Mouse (Mus musculus): ENCODE results near the gene Fbrs.

DNA sequence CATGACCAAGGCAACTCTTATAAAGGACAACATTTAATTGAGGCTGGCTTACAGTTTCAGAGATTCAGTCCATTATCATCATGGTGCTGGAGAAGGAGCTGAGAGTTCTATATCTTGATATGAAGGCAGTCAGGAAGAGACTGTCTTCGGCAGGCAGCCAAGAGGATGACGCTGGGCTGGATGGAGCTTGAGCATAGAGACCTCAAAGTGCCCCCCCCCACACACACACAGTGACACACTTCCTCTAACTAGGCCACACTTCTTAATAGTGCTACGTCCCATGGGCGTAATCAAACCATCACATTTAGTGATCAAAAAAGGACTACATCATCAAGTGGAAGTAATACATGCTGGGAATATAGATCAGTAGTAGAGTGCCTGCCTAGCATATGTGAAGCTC is 43.8 kb upstream of the Fbrs start:
- no peak for TF ChIP-seq MAFK (IDR thresholded peaks at IDR 0.05; ENCODE audit: insufficient read depth, low read depth, low read length)
- TF ChIP-seq CHD2 (IDR thresholded peaks at IDR 0.05; ENCODE audit: low read depth, low read length), result no peak
- no peak for TF ChIP-seq ZNF384 (IDR thresholded peaks at IDR 0.05; ENCODE audit: low read depth, low read length)
